Mouse (Mus musculus) olfactory bulb, adult 2 months (tissue): ENCODE measurements around the gene Nt5c3b.

ENCODE experiments used
- CTCF ChIP-seq: fragments of 200-500 bp; IDR thresholded peaks from 2 replicates; pipeline ENCODE4 v1.5.1; 2012; ENCODE audit warnings: low read depth, mild to moderate bottlenecking, low read length, moderate library complexity; ENCODE audit not compliant: insufficient read depth
- POLR2A ChIP-seq: fragments of 200-500 bp; IDR thresholded peaks from 2 replicates; pipeline ENCODE4 v1.6.1; 2012; ENCODE audit warnings: mild to moderate bottlenecking, low read depth, low read length, moderate library complexity; ENCODE audit not compliant: insufficient read depth

DNA sequence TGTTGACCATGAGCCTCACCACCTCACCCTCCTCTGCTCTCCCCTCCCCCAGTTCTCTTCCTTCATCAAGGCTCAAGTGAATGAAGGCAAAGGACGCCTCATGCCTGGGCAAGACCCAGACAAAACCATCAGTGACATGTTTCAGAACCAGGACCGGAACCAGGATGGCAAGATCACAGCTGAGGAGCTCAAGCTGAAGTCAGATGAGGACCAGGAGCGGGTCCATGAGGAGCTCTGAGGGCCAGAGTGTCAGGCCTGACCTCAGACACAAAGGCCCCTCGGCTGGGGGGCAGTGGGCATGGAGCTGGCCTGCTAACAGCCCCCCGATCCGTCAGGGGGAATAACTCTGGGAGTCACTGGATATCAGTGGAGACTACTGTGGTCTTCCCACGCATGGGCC, 17.8 kb downstream of the Nt5c3b start:
- TF ChIP-seq CTCF (no peak), POLR2A (no peak)
